Mouse (Mus musculus) kidney, postnatal 10 days (tissue): ENCODE data around the gene Spryd3.

ENCODE experiments used
- DNase-seq: peaks from one replicate; pipeline ENCODE4 v3.0.0; 2021; ENCODE audit warnings: mixed read lengths

Gene Spryd3

GRCm38 (mm10) chr15:102111495-102111829 lies 24.6 kb downstream of the Spryd3 start:
- DNase-seq = peak; percentile 38

GRCm38 (mm10) chr15:102110701-102111494 lies 25.1 kb downstream of the Spryd3 start:
- peak; percentile 35 for DNase-seq

GRCm38 (mm10) chr15:102110271-102110670 lies 25.8 kb downstream of the Spryd3 start:
- no peak for DNase-seq

GRCm38 (mm10) chr15:102108651-102109525 lies 27.1 kb downstream of the Spryd3 start:
- DNase-seq = peak; percentile 90

GRCm38 (mm10) chr15:102107689-102108573 lies 28.1 kb downstream of the Spryd3 start:
- DNase-seq = peak; percentile 83

DNA sequence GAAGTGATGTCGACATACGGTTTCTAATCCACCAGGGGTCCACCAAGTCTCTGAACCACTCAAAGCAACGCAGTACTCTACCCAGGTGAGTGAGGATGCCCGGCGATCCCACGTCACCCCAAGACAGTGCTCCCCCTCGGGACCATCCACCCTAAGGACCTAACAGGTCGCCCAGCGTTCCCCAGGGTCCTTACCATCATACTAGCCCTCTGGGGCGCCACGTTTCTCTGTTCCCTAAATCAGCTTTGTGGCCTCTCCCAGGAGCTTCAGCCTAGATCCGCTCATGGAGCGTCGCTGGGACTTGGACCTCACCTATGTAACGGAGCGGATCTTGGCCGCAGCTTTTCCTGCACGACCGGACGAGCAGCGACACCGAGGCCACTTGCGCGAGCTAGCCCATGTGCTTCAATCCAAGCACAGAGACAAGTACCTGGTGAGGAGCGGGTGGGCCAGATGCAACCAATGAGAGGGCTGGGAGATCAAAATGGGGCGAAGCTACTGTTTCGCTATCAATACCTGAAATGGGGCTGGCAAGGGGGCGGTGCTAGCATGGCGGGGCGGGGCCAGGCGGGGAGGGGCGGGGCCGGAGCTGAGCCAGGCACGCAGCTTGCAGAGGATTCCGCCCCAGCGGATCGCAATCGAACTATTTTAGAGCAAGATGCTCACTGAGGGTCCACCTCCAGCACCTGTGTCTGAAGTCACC lies 29.1 kb downstream of the Spryd3 start:
- DNase-seq = peak; percentile 43

DNA sequence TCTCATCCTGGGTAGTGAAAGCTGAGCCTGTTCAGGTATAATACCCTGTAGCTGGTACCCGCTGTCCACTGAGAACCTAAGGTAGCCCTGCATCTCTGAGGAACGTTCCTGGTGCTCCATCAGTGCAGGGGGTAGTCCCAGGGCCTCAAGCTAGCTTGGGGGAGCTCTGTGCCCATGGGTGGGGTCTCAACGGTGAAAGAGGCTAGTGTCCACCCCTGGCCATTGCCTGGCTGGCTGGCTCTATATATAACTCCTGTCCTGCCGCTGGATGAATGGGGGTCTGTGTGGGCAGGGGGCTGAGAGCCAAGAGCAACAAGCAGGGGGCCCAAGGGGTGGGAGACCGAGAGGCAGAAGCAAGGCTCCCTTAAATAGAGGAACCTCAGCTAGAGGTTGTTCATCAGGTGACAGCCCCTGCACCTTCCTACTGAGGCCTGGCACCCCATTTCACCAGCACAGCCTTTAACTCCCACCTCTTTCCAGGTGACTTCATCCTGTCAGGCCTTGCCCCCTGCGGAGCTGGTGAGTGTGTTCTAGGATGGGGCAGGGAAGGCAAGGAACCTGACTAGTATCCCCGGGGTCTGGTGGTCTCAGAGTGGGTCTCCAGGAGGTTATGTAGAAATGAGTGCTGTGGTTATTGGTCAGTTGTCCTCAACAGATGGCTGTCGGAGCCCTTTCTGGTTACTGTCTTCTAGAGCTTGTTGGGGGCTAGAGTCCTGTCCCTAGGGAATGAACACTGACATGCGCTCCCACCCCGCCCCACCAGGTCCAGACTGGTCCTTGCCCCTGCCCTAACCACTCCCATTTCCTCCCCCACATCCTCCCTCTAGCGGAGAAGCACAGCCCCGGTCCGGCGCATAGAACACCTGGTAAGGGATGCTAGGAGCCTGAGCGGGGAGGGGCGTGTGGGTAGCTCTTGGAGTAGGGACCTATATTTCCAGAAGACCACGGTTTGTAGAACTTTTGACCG lies 30.0 kb downstream of the Spryd3 start:
- peak; percentile 76 for DNase-seq

DNA sequence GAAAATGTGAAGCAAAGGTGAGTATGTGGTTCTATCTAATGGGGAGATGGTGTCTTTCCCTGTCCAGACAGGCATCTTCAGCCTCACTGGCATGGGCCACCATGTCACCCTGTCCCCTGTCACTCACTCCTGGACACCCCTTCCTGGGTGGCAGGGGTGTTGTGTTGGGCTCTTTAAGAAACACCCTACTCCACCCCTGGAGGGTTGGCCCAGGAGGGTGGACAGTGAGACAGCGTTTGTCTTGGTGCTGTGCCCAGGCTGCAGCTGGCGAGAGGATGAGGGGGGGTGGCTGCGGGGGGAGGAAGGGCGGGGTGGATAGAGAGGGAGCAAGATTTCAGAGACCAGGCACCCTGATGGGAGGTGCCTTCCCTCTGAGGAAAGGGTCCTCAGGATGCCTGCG lies 30.7 kb downstream of the Spryd3 start:
- peak; percentile 85 for DNase-seq

DNA sequence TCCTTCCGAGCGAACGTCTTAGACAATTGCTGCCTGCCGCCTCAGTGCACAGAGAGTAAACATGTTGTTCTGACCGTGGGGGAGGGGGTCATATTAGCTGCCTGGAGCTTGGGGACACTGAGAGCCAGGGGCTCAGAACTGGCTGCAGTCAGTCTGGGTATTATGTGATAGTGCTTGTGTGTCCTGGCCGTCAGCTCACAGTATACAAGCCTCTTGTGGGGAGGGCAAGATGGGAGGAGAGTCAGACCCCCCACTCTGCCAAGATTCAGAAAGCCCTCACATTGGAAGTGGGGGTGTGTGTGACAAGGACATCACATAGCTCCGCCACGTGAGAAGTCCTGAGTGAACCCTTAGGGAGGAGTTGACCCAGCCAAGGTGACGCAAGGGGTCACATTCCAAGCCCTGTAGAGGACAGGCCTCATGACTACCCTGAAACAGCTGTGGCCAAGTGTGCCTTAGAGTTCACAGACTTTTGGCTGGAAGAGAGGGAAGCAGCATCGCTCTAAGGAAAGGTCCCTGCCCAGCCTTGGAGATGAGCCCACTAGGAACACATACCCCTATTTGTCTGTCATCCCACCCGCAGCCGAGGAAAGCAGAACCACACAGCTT lies 32.0 kb downstream of the Spryd3 start:
- peak; percentile 83 for DNase-seq

DNA sequence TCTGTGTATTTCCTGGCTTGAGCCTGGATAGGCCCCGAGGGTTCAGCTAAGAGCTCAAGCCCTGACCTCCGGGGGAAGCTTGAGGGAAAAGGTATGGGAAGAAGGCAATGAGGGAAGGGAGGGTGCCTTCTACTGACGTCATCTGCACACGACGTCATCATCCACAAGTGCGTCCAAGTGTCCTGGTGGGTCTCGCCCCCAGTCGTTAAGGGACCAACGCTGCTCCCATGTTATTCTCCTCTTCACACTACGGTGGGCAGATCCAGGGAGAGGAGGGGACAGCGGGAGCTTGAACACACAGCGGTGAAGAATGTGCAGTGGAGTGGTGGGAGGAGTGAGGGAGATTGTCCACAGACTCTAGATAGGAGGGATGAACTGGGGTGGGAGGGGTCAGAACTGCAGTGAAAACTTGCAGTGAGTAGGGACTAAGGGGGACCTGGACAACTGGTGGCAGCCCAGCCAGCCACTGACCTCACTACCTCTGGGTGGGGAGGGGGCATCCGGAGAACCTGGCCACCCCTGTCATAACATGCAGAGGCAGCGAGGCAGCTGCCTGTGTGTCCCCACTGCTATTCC lies 32.6 kb downstream of the Spryd3 start:
- peak; percentile 73 for DNase-seq

DNA sequence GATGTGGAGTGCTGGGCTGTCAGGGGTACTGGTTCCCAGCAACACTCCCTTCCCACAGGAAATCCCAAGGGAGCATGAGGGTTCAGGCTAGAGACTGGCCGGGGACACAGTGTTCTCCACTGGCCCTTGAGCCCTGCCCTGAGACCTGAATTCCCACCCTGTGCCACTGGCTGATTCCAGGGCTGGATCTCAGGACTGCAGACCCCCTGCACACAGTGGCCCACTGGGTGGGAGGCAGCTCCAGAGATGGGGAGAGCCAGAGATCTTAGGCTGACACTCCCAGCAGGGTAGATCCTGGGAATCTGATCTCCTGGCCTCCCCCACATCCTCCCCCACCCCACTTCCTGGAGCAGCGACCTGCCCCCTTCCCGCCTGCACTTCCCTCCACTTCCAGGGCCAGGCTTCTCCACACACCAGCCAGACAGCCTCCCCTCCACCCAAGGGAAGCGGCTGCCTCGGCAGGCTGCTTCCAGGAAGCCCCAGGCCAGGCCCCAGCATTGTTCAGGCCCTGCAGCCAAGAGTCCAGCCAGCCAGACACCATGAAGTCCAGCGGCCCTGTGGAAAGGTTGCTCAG lies 33.4 kb downstream of the Spryd3 start:
- peak; percentile 88 for DNase-seq

DNA sequence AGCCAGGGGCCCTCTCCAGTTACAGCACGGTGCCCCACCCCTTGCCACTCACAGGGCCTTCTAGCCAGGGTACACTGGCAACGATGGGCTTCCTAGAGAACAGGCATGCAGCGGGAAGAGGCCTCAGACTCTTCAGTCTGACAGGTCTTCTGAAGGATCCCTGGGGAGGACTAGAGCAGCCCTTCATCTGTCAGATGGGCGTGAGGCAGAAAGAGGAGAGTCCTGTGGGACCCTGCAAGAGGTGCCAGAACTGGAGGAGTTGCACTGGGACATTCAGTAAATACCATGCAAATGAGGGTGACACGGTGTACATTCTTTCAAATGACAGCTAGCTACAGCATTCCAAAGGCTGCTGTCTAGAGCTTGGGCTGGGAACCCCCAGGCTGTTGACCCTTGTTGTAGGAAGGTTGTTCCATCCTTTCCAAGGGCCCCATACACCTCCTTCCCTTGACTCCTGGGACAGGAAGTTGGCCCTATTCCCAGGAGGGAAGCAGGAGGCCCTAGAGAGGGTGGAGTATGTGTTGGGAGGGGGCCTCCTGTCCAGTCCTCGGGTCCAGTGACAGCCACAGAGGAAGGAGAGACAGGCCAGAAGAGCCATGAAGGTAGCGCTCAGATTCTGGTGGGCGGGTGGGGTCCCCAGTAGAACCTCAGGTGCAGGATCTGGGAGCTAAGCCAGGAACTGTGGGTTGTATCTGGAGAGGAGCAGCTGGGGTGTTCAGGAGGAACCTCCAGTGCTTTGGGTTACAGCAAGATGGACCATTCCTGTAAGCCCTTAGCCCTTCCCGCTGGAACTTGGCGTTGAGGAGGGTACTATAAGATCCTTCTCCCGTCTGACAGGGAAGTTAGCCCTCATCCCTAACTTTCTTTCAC lies 34.1 kb downstream of the Spryd3 start:
- peak; percentile 80 for DNase-seq

DNA sequence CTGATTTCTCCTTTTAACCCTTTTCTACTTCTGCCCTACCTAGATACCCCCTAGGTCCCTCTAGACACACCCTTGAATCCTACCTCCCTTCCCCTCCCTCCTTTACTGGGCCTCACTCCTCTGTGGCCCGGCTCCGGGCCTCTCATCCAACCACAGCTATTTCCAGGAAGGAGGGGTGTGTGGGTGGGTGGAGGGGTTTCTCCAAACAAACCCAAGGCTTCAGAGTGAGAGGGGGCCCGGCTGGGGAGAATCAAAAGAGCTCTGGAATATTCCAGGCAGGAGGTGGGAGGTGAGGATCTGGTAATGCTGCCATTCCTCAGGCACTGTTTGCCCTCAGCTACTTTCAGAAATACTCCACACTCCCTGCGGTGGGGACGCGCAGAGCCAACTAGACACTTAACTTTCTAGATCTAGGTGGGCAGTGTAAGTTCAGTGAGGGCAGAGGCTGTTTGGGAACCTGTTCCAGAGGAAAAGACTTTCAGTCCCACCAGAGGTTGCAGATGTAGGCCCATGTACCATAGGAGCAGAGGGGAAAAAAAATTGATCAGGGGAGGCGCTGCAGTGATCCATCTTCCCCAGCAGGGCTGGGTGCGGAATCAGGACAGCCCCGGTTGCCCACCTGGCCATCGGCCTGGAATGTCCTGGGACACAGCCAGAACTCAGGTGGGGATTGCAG lies 34.9 kb downstream of the Spryd3 start:
- peak; percentile 67 for DNase-seq

DNA sequence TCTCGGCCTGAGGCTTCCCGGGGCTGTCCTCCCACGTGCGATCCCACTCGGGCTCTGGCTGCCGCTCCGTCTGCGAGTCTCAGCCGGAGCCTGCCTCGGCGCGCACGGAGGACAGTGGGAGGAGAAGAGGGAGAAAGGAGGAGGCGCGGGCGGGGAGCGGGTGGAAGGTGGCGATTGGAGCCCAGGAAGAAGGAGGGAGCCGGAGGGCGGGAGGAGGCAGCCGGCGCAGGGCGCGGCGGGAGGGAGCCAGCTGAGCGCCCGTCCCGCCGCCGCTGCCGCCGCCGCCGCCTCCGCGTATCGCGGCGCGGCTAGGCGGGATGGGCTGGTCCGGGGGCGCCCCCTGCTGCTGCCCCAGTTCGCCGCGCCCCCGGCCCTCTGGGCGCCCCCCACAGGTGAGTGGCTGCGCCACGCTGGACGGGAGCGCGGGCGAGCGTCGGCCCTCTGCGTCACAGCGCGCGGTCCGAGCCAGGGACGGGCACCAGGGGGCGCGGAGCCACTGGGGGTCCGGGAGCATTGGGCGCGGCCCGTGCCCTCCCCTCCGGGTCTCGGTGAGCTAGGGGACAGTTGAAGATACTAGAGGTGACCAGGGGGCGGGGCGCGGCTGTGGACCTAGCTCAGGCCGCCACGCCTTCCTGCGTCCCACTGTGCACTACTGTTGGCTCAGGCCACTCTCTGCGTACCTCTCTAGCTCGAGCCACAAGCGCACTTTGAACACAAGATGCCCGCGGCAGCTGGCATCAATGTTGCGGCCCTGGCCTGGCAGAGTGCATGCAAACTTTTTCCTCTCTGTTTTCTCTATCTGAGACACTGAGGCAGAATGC lies 35.7 kb downstream of the Spryd3 start, which contains the start of gene Tns2:
Gene Tns2 (plus strand): TSS at position 253 of the 821 bp plus-strand sequence.
- DNase-seq = peak; percentile 92

DNA sequence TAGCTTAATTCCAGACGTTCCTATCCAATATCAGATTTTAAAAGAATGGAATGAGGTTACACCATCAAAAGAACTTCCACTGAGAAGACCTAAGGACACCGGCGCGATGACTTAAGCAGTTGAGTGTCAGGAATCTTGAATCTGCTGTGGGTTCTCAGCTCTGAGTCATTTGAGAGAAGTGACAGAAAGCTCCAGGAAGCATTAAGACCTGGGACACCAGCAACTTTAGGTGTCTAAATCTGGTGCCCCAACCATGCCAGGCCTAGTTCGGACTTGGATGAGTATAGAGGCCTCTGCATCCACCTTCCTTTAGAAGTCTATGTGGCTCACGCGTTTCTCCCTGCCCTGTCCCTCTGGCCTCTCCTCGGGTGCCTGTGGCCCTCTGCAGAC lies 36.3 kb downstream of the Spryd3 start:
- DNase-seq = no peak

DNA sequence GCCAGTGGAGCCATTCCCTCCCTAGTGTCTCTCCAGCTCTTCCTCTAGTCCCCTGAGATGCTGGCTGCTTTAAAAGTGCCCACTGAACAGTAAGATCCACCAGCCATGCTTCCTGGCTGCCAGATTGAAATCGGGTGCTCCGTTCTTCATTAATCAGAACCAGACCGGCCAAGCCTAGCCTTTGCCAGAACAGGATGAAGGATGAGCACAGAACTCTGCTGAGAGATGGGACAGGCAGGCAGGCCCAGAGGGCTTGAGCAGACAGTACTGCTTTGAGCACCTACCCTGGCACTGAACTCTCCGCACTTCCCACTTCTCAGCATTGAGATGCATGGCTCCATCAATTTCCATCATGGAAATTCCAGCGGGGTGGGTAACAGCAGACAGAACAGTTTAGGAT lies 36.8 kb downstream of the Spryd3 start:
- peak; percentile 13 for DNase-seq

- peak; percentile 26 for DNase-seq
Measured at GRCm38 (mm10) chr15:102097991-102098555, 38.0 kb downstream of the Spryd3 start.
